Mouse (Mus musculus): ENCODE measurements at regions not wholly inside any gene's neighbourhood (a gene's known extent, or its start where the extent isn't known, plus 50 kb on each side); places are given as distances from the start of the nearest gene placed in this dataset.

DNA sequence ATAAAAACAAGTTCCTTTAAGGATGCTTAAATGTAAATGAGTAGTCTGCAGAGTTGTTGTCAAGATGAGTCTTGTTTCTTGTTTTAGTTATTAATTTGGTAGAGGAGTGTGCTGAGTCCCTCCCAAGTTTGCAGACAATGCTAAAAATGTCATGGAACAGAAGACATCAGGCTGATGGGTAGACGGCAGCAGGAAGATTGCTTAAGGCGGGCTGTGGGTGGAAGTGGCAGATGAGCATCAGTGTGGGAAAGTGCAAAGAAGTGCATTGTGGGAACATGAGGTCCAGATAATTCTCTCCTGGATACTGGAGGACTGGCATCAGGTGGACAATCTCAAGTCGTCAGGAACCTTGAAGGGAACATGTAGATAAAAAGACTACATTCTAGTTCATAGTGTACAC is 323.2 kb downstream of the Rnf144a start:
- TF ChIP-seq CTCF (IDR thresholded peaks at IDR 0.05; ENCODE audit: insufficient read depth, low read depth, low read length) (no peak), POLR2A (IDR thresholded peaks at IDR 0.05; ENCODE audit: insufficient read depth, low read depth, low read length) (no peak)
